Comparison of ENCODE assay signal across 17 mouse cellular contexts in genomic region chr1:159629119-159629518, GRCm38 (mm10).
"Had no signal": no experiment of that assay in that cellular context is flagged by ENCODE, and none has a peak within 500 bp of the region (broad histone marks: within the 10 kb centered on the region; RNA-seq: fewer than 3 reads in every experiment).

No protein-coding gene starts in this region.

- H3K27me3 ChIP-seq: midbrain, embryonic 12.5 days; neural tube, embryonic 13.5 days; neural tube, embryonic 15.5 days had no signal

- DNase-seq: lung, embryonic 14.5 days; lung, postnatal 10 days; lung, postnatal 4 days; midbrain, embryonic 14.5 days; retina, postnatal 1 day; right cerebral cortex, adult 18-20 months; right cerebral cortex, postnatal 25 days; right cerebral cortex, postnatal 4 days; spleen, adult 18-20 months; thymus, adult 18-20 months; thymus, postnatal 14 days; thymus, postnatal 36 days had no signal

- H3K4me1 ChIP-seq: midbrain, embryonic 10.5 days; midbrain, embryonic 12.5 days had no signal

- H3K9me3 ChIP-seq: midbrain, embryonic 10.5 days; midbrain, embryonic 12.5 days; neural tube, embryonic 13.5 days; neural tube, embryonic 15.5 days had no signal

- H3K4me3 ChIP-seq: midbrain, embryonic 10.5 days; midbrain, embryonic 12.5 days; myocyte; neural tube, embryonic 13.5 days; neural tube, embryonic 15.5 days had no signal

- H3K27ac ChIP-seq: midbrain, embryonic 10.5 days; midbrain, embryonic 12.5 days; neural tube, embryonic 13.5 days; neural tube, embryonic 15.5 days had no signal

- H3K36me3 ChIP-seq: midbrain, embryonic 10.5 days; midbrain, embryonic 12.5 days; neural tube, embryonic 13.5 days; neural tube, embryonic 15.5 days had no signal
